Mouse (Mus musculus) embryonic facial prominence, embryonic 14.5 days (tissue): ENCODE measurements at regions not wholly inside any gene's neighbourhood (a gene's known extent, or its start where the extent isn't known, plus 50 kb on each side); places are given as distances from the start of the nearest gene placed in this dataset.

Experiments used
- ATAC-seq: fragments of 200-750 bp; cut with Nextera tagmentation; 2 replicates; pipeline ENCODE4 v1.8.0; 2017; ENCODE audit warnings: low read depth, moderate number of reproducible peaks, moderate TSS enrichment
- DNase-seq: peaks from one replicate; pipeline ENCODE4 v3.0.0-alpha.2; 2015; ENCODE audit warnings: low spot score
- H3K27ac ChIP-seq: fragments of 300-500 bp; sonication (generic); replicated peaks from 2 replicates; pipeline ENCODE4 v1.5.1; 2014; ENCODE audit warnings: low read depth, mild to moderate bottlenecking, low read length, moderate library complexity
- H3K27me3 ChIP-seq: fragments of 300-500 bp; sonication (generic); replicated peaks from 2 replicates; pipeline ENCODE4 v1.6.1; 2014; ENCODE audit warnings: low read length; ENCODE audit not compliant: control insufficient read depth, insufficient read depth
- H3K36me3 ChIP-seq: fragments of 300-500 bp; sonication (generic); 2 replicates; pipeline ENCODE4 v1.6.1; 2014; ENCODE audit warnings: low read length, mixed read lengths; ENCODE audit not compliant: control insufficient read depth, insufficient read depth
- H3K4me1 ChIP-seq: fragments of 300-500 bp; sonication (generic); 2 replicates; pipeline ENCODE4 v1.6.1; 2014; ENCODE audit warnings: antibody characterized with exemption, low read length; ENCODE audit not compliant: control insufficient read depth, insufficient read depth
- H3K4me2 ChIP-seq: fragments of 300-500 bp; sonication (generic); 2 replicates; pipeline ENCODE4 v1.6.1; 2014; ENCODE audit warnings: low read depth, mild to moderate bottlenecking, low read length, moderate library complexity, mixed read lengths
- H3K4me3 ChIP-seq: fragments of 300-500 bp; sonication (generic); 2 replicates; pipeline ENCODE4 v1.5.1; 2014; ENCODE audit warnings: low read depth, mild to moderate bottlenecking, low read length
- H3K9ac ChIP-seq: fragments of 300-500 bp; sonication (generic); 2 replicates; pipeline ENCODE4 v1.6.1; 2014; ENCODE audit warnings: low read depth, mild to moderate bottlenecking, low read length, moderate library complexity, mixed read lengths
- H3K9me3 ChIP-seq: fragments of 300-500 bp; sonication (generic); 2 replicates; pipeline ENCODE4 v1.6.1; 2016; ENCODE audit warnings: low read length; ENCODE audit not compliant: control insufficient read depth
- WGBS: fragments of 180-500 bp; shearing (Covaris S2); extraction: QIAGEN DNeasy Blood & Tissue Kit; methylation state at CpG from one replicate; pipeline ENCODE4 v1.1.7; 2014; 5-methylcytosine and 5-hydroxymethylcytosine counted together

DNA sequence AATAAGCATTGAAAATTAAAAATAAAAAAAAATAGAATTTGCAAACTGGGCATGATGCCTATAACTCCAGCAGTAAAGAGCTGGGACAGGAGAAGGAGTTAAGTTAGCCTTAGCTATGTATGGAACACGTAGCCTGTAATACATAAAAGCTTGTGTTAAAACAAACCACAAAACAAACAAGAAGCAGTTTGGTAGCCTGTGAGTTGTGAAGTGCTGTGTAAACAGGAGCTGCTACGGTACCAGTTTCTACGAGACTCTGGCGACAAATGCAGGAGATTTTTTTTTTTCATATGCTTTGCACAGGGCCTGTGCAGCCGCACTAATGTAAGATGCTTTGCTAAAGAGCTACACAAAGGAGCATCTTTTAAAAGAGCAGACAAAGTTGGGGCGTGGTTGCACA lies 1159.1 kb downstream of the 4930447A16Rik start:
- no peak for DNase-seq
- Histone ChIP-seq H3K27me3 (no peaks in the 10 kb centered on the region), H3K27ac (no peak overlapping the region), H3K9ac (no peak overlapping the region), H3K36me3 (no peaks in the 10 kb centered on the region), H3K4me3 (no peak overlapping the region), H3K4me2 (no peak overlapping the region), H3K4me1 (no peaks in the 10 kb centered on the region), H3K9me3 (no peaks in the 10 kb centered on the region)
- WGBS, result 76% methylated on average over 6 of the region's 6 CpGs
- no peak for ATAC-seq

- Histone ChIP-seq H3K9me3 (no peaks in the 10 kb centered on the region), H3K27me3 (no peaks in the 10 kb centered on the region), H3K9ac (no peak overlapping the region), H3K27ac (no peak overlapping the region), H3K36me3 (no peaks in the 10 kb centered on the region), H3K4me3 (no peak overlapping the region), H3K4me1 (no peaks in the 10 kb centered on the region), H3K4me2 (no peak overlapping the region)
- ATAC-seq (no peak), DNase-seq (peak; percentile 17)
- 70% methylated on average over 4 of the region's 4 CpGs for WGBS
These were observed 1160.3 kb downstream of the 4930447A16Rik start for GRCm38 (mm10) chr15:38585610-38586009.

DNA sequence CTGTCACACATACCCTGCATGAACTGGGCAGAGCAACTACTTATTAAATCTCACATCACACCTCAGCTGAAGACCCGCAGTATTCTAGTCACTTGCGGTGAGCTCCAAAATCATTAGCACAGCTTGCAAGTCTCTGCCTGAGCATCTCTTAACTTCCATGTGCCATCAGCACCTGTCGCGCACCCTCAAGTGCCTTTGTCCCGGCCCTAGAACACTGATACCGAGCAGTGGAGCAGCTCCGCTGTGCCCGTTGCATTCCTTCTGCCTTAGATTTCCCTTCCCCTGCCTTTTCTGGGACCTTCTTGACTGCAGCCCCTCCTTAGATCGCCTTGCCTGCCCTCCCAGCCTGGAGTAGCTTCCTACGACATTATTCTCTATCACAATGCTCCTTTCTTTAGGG lies 1161.2 kb downstream of the 4930447A16Rik start:
- WGBS, result 67% methylated on average over 10 of the region's 10 CpGs
- H3K4me2 ChIP-seq, result no peak overlapping the region

GRCm38 (mm10) chr15:38588268-38588667 lies 1162.9 kb downstream of the 4930447A16Rik start:
- Histone ChIP-seq H3K27me3 (no peaks in the 10 kb centered on the region), H3K9ac (no peak overlapping the region), H3K4me1 (no peaks in the 10 kb centered on the region), H3K36me3 (no peaks in the 10 kb centered on the region), H3K27ac (no peak overlapping the region), H3K9me3 (no peaks in the 10 kb centered on the region), H3K4me2 (no peak overlapping the region), H3K4me3 (no peak overlapping the region)
- DNase-seq (no peak), ATAC-seq (no peak)
- WGBS, result 62% methylated on average over 5 of the region's 5 CpGs

More for the DNA sequence above, 1161.2 kb downstream of the 4930447A16Rik start:
- no peaks in the 10 kb centered on the region for H3K9me3 ChIP-seq
- H3K27me3 ChIP-seq, result no peaks in the 10 kb centered on the region
- no peaks in the 10 kb centered on the region for H3K4me1 ChIP-seq
- no peak overlapping the region for H3K4me3 ChIP-seq
- no peak for ATAC-seq
- no peaks in the 10 kb centered on the region for H3K36me3 ChIP-seq
- DNase-seq, result no peak
- no peak overlapping the region for H3K9ac ChIP-seq
- H3K27ac ChIP-seq, result no peak overlapping the region

DNA sequence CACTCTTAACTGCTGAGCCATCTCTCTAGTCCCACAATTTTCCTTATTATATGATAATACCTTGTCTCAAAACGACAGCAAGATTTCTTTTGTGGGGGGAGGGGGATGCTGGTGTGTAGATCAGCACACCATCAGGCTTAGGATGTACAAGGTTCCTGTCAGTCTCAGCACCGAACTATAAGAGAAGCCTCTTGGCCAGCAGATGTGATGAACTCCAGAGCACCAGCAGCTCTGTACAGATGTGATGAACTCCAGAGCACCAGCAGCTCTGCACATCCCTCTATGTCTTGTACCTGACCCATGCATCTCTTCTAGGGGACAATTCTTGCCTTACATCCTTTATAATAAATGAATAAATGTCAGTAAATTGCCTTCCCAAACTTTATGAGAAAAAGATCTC lies 1163.7 kb downstream of the 4930447A16Rik start:
- no peak overlapping the region for H3K27ac ChIP-seq
- no peaks in the 10 kb centered on the region for H3K9me3 ChIP-seq
- DNase-seq (no peak), ATAC-seq (no peak)
- no peaks in the 10 kb centered on the region for H3K4me1 ChIP-seq
- H3K4me2 ChIP-seq, result no peak overlapping the region
- no peaks in the 10 kb centered on the region for H3K27me3 ChIP-seq
- H3K4me3 ChIP-seq, result no peak overlapping the region
- no peak overlapping the region for H3K9ac ChIP-seq
- no peaks in the 10 kb centered on the region for H3K36me3 ChIP-seq
- WGBS, result 62% methylated on average over 2 of the region's 2 CpGs

GRCm38 (mm10) chr15:38589675-38590074 lies 1164.3 kb downstream of the 4930447A16Rik start:
- no peak overlapping the region for H3K4me2 ChIP-seq
- H3K4me1 ChIP-seq, result no peaks in the 10 kb centered on the region
- H3K9me3 ChIP-seq, result no peaks in the 10 kb centered on the region
- no peaks in the 10 kb centered on the region for H3K27me3 ChIP-seq
- no peak for ATAC-seq
- H3K36me3 ChIP-seq, result no peaks in the 10 kb centered on the region
- H3K9ac ChIP-seq, result no peak overlapping the region
- DNase-seq, result no peak
- H3K27ac ChIP-seq, result no peak overlapping the region
- WGBS, result 85% methylated on average over 5 of the region's 5 CpGs
- H3K4me3 ChIP-seq, result no peak overlapping the region

GRCm38 (mm10) chr15:38594095-38594494 lies 1168.7 kb downstream of the 4930447A16Rik start:
- no peak overlapping the region for H3K4me3 ChIP-seq
- H3K36me3 ChIP-seq, result no peaks in the 10 kb centered on the region
- H3K4me2 ChIP-seq, result no peak overlapping the region
- no peaks in the 10 kb centered on the region for H3K4me1 ChIP-seq
- DNase-seq, result peak; percentile 45
- H3K9ac ChIP-seq, result no peak overlapping the region
- no peaks in the 10 kb centered on the region for H3K27me3 ChIP-seq
- no peaks in the 10 kb centered on the region for H3K9me3 ChIP-seq
- H3K27ac ChIP-seq, result no peak overlapping the region
- WGBS, result 81% methylated on average over 11 of the region's 11 CpGs
- ATAC-seq, result no peak

DNA sequence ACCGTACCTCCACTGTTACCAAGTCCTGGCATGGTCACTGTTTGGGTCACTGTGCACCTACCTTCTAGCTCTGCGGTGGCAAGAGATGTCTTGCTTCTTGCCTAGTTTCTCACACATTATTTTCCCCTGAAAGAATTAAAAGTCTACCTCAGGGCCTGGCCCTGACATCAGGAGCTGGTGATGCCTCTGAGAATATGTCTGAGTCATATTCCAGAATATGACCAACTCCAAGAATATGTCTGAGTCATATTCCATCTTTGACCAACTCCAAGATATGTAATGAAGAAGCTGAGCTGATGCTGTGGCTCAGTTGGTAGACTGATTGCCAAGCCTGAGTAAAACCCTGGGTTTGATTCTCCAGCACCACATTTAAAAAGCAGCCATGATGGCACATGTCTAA lies 1169.4 kb downstream of the 4930447A16Rik start:
- no peaks in the 10 kb centered on the region for H3K4me1 ChIP-seq
- 94% methylated on average over 2 of the region's 2 CpGs for WGBS
- H3K4me3 ChIP-seq, result no peak overlapping the region
- DNase-seq, result no peak
- no peak overlapping the region for H3K9ac ChIP-seq
- H3K36me3 ChIP-seq, result no peaks in the 10 kb centered on the region
- no peaks in the 10 kb centered on the region for H3K9me3 ChIP-seq
- no peak overlapping the region for H3K4me2 ChIP-seq
- ATAC-seq, result no peak
- no peaks in the 10 kb centered on the region for H3K27me3 ChIP-seq
- no peak overlapping the region for H3K27ac ChIP-seq

DNA sequence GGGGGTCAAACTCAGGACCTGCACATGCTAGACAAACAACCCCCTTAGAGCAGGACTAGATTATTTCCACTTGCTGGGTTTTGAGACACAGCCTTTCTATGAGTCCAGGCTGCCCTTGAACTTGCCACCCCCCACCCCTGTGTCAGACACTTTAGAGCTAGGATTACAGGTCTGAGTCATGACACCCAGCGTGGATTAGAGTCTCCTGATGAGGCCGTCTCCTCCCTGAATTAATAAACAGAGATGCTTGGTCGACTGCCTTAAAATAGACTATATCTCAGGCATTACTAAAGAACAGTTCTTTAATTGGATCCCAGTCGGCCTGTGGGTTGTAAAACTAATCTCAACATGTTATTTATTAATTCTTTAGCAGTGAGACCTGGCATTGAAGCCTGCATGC lies 1170.5 kb downstream of the 4930447A16Rik start:
- no peaks in the 10 kb centered on the region for H3K9me3 ChIP-seq
- no peak overlapping the region for H3K27ac ChIP-seq
- H3K4me3 ChIP-seq, result no peak overlapping the region
- DNase-seq, result no peak
- no peak overlapping the region for H3K4me2 ChIP-seq
- no peaks in the 10 kb centered on the region for H3K27me3 ChIP-seq
- no peaks in the 10 kb centered on the region for H3K36me3 ChIP-seq
- no peak for ATAC-seq
- 46% methylated on average over 4 of the region's 4 CpGs for WGBS
- no peaks in the 10 kb centered on the region for H3K4me1 ChIP-seq
- H3K9ac ChIP-seq, result no peak overlapping the region
